Mouse (Mus musculus): ENCODE results near the gene Ehmt1.

GRCm38 (mm10) chr2:24796833-24797457 lies 122.5 kb downstream of the Ehmt1 start:
- TF ChIP-seq CTCF (IDR thresholded peaks at IDR 0.05; ENCODE audit: low read depth, low read length) (no peak), POLR2A (IDR thresholded peaks at IDR 0.05; ENCODE audit: extremely low read depth, insufficient read depth, low read length) (no peak)

Measured in liver, adult 2 months (tissue).